Mouse (Mus musculus) myocyte (in vitro differentiated cells): Measurements from ENCODE around the gene Ankrd34b. TPM values are rescaled to one million over a fixed set of nuclear protein-coding genes. Genes with fewer than 3 reads are reported as not detected.

ENCODE experiments used
- H3K27me3 ChIP-seq: one replicate; pipeline ENCODE4 v1.6.1; 2011; ENCODE audit not compliant: control insufficient read depth, insufficient read depth, insufficient read length
- H3K36me3 ChIP-seq: one replicate; pipeline ENCODE4 v1.6.1; 2011; ENCODE audit not compliant: control insufficient read depth, insufficient read depth
- H3K4me2 ChIP-seq: one replicate; pipeline ENCODE4 v1.6.1; 2011; ENCODE audit warnings: low read depth, control low read depth
- H3K4me3 ChIP-seq: one replicate; pipeline ENCODE4 v1.5.1; 2011; ENCODE audit warnings: mild to moderate bottlenecking, control low read depth, moderate library complexity
- H3K79me2 ChIP-seq: one replicate; pipeline ENCODE4 v1.6.1; 2011; ENCODE audit not compliant: control insufficient read depth, insufficient read depth
- H3ac ChIP-seq: one replicate; pipeline ENCODE4 v1.6.1; 2011; ENCODE audit not compliant: control insufficient read depth, insufficient read length
- CEBPB ChIP-seq: IDR thresholded peaks from 2 replicates; pipeline ENCODE4 v1.6.1; 2011; ENCODE audit warnings: mild to moderate bottlenecking, moderate library complexity; ENCODE audit not compliant: poor library complexity, insufficient read depth, severe bottlenecking
- E2F4 ChIP-seq: IDR thresholded peaks from one replicate; pipeline ENCODE4 v1.6.1; 2011; ENCODE audit warnings: mild to moderate bottlenecking, control low read depth, moderate library complexity; ENCODE audit not compliant: insufficient read depth
- MAX ChIP-seq: IDR thresholded peaks from one replicate; pipeline ENCODE4 v1.6.1; 2011; ENCODE audit warnings: low read depth, mild to moderate bottlenecking, control low read depth
- MYOD1 ChIP-seq, 3 experiments: IDR thresholded peaks; one replicate each; pipeline ENCODE4 v1.6.1; 2011; ENCODE audit warnings: control low read depth in 2 of 3, low read depth in 2 of 3, mild to moderate bottlenecking in 2 of 3, moderate library complexity in 1 of 3; ENCODE audit not compliant: insufficient read length in 2 of 3, control insufficient read depth in 1 of 3
- MYOG ChIP-seq, 3 experiments: IDR thresholded peaks; one replicate each; pipeline ENCODE4 v1.6.1; 2011; ENCODE audit warnings: control low read depth in 2 of 3, low read depth in 2 of 3, mild to moderate bottlenecking in 2 of 3; ENCODE audit not compliant: insufficient read length in 2 of 3, control insufficient read depth in 1 of 3, insufficient read depth in 1 of 3
- POLR2A ChIP-seq: IDR thresholded peaks from one replicate; pipeline ENCODE4 v1.6.1; 2011; ENCODE audit warnings: low read depth, mild to moderate bottlenecking, control low read depth, moderate library complexity; ENCODE audit not compliant: insufficient read length
- POLR2AphosphoS2 ChIP-seq: IDR thresholded peaks from one replicate; pipeline ENCODE4 v1.6.1; 2011; ENCODE audit warnings: low read depth, control low read depth; ENCODE audit not compliant: insufficient read length
- REST ChIP-seq: IDR thresholded peaks from one replicate; pipeline ENCODE4 v1.6.1; 2011; ENCODE audit warnings: mild to moderate bottlenecking, control low read depth, moderate library complexity; ENCODE audit not compliant: insufficient read depth, insufficient read length
- SRF ChIP-seq: IDR thresholded peaks from one replicate; pipeline ENCODE4 v1.6.1; 2011; ENCODE audit warnings: low read depth; ENCODE audit not compliant: control insufficient read depth, insufficient read length
- TCF12 ChIP-seq: IDR thresholded peaks from one replicate; pipeline ENCODE4 v1.6.1; 2011; ENCODE audit warnings: mild to moderate bottlenecking, control low read depth; ENCODE audit not compliant: poor library complexity, insufficient read depth, severe bottlenecking
- TCF3 ChIP-seq: IDR thresholded peaks from one replicate; pipeline ENCODE4 v1.6.1; 2011; ENCODE audit warnings: low read depth, control low read depth; ENCODE audit not compliant: insufficient read length
- USF1 ChIP-seq: IDR thresholded peaks from one replicate; pipeline ENCODE4 v1.6.1; 2011; ENCODE audit warnings: low read depth, mild to moderate bottlenecking, control low read depth, moderate library complexity
- polyA plus RNA-seq: library from polyadenylated mRNA; unstranded; fragments of >200 nt; fragmentation: generic; extraction: Trizol; gene quantifications from one replicate; pipeline ENCODE4 v1.2.1, GENCODE M21; 2012; ENCODE audit warnings: missing spikeins

Gene Ankrd34b
- polyA plus RNA-seq, 1 experiment: not detected

DNA sequence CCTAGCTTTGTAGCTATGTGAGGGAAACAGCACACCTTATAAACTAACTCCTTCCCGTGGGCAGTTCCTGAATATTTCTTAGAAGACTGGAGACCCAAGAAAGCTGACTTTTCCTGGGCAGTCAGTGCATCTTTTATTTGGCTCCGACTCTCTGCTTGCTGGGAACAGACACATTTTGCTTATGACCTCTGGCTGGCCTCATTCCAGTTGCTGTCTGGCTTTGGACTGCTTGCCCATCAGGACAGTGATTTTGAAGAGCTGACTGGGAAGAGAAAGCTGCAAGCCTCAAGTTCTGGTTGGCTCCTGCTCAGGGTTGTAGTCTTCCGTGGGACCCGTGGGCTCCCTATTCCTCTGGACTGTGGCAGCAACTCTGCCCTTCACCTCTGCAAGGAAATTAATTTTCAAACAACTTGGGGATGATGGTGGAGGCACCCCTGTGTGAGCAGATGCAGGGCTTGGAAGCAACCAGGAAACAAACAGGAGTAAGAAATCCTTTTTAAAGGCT, 1.7 kb downstream of the Ankrd34b start:
- Histone ChIP-seq H3K4me3 (no peak overlapping the region), H3K36me3 (no peaks in the 10 kb centered on the region), H3K27me3 (peaks cover 24% of the 10 kb centered on the region), H3ac (no peak overlapping the region), H3K4me2 (no peak overlapping the region), H3K79me2 (no peaks in the 10 kb centered on the region)
- TF ChIP-seq TCF12 (no peak), MYOD1 (IDR thresholded peaks at IDR 0.05; ENCODE audit: control insufficient read depth in 1 of 3, insufficient read length in 2 of 3, low read depth in 2 of 3) (no peak), POLR2AphosphoS2 (no peak), TCF3 (no peak), MYOG (IDR thresholded peaks at IDR 0.05; ENCODE audit: control insufficient read depth in 1 of 3, insufficient read depth in 1 of 3, insufficient read length in 2 of 3, low read depth in 2 of 3) (no peak), E2F4 (no peak), MAX (no peak), POLR2A (no peak), CEBPB (no peak), SRF (no peak)

DNA sequence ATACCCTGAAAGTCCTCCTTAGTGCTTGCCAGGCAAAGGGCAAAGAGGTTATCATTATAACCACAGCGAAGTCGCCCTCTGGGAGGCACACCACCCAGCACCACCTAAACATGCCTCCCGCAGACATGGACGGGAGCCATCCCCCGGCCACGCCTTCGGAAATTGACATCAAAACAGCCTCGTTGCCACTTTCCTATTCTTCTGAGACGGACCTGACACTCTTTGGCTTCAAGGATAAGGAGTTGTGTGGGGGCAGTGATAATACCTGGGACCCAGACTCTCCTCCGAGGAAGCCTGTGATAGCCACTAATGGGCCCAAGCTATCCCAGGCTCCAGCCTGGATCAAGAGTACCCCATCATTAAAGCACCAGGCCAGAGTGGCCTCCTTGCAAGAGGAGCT, 13.0 kb downstream of the Ankrd34b start:
- Histone ChIP-seq H3K27me3 (peaks cover 12% of the 10 kb centered on the region), H3K79me2 (no peaks in the 10 kb centered on the region), H3K4me3 (no peak overlapping the region), H3K36me3 (no peaks in the 10 kb centered on the region), H3K4me2 (no peak overlapping the region), H3ac (no peak overlapping the region)
- TF ChIP-seq MAX (no peak), POLR2A (no peak), SRF (no peak), CEBPB (no peak), MYOG (IDR thresholded peaks at IDR 0.05; ENCODE audit: control insufficient read depth in 1 of 3, insufficient read depth in 1 of 3, insufficient read length in 2 of 3, low read depth in 2 of 3) (no peak), E2F4 (no peak), MYOD1 (IDR thresholded peaks at IDR 0.05; ENCODE audit: control insufficient read depth in 1 of 3, insufficient read length in 2 of 3, low read depth in 2 of 3) (no peak), POLR2AphosphoS2 (no peak), TCF3 (no peak), REST (no peak)

DNA sequence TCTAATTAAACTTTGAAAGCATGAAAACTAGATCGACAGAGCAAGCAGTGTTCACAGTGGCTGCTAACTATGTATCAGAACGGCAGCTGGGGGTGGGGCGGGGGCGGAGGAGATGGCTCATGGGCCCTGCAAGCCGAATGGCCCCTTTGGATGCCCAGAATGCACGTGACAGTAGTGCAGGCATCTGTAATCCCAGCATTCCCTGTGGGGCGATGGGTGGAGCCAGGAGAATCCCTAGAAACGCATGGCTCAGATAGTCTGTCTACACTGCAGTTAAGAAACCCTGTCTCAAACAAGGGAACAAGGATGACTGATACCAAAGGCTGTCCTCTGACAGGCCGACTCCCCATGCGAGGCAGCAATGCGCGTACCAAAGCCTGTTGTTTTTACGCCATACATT, 14.6 kb downstream of the Ankrd34b start:
- Histone ChIP-seq H3K4me3 (no peak overlapping the region), H3K79me2 (no peaks in the 10 kb centered on the region), H3K36me3 (no peaks in the 10 kb centered on the region), H3K4me2 (no peak overlapping the region), H3ac (no peak overlapping the region), H3K27me3 (peaks cover 6% of the 10 kb centered on the region)
- TF ChIP-seq POLR2AphosphoS2: no peak
- TF ChIP-seq REST: no peak
- no peak for TF ChIP-seq MYOD1 (IDR thresholded peaks at IDR 0.05; ENCODE audit: control insufficient read depth in 1 of 3, insufficient read length in 2 of 3, low read depth in 2 of 3)
- TF ChIP-seq CEBPB: no peak
- no peak for TF ChIP-seq TCF12
- TF ChIP-seq SRF: no peak
- no peak for TF ChIP-seq USF1
- TF ChIP-seq E2F4: no peak
- TF ChIP-seq MYOG (IDR thresholded peaks at IDR 0.05; ENCODE audit: control insufficient read depth in 1 of 3, insufficient read depth in 1 of 3, insufficient read length in 2 of 3, low read depth in 2 of 3): no peak
- TF ChIP-seq TCF3: no peak
- no peak for TF ChIP-seq MAX
- no peak for TF ChIP-seq POLR2A

DNA sequence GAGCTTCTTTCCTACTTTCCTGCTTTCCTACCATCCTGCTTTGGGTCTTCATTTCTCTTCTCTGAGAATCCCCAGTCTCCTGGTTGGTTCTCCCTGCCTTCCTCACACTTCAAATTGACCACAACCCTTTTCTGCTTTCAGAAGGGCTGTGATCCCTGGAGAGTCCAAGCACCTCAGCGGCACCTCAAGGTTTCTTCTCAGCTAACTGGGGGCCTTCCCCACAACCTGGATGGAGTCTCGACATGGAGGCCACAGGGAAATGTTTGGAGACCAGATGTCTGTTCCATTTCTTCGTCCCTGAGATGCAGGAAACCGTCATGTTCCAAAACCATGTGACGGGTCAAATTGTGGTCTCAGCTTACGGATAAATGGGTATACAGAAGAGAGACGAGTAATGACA, 21.2 kb downstream of the Ankrd34b start:
- Histone ChIP-seq H3K4me2 (no peak overlapping the region), H3K36me3 (no peaks in the 10 kb centered on the region), H3ac (no peak overlapping the region), H3K27me3 (peaks cover 3% of the 10 kb centered on the region), H3K4me3 (no peak overlapping the region), H3K79me2 (no peaks in the 10 kb centered on the region)
- TF ChIP-seq SRF: no peak
- TF ChIP-seq POLR2AphosphoS2: no peak
- TF ChIP-seq TCF12: no peak
- TF ChIP-seq REST: no peak
- no peak for TF ChIP-seq CEBPB
- no peak for TF ChIP-seq E2F4
- no peak for TF ChIP-seq MAX
- no peak for TF ChIP-seq USF1
- no peak for TF ChIP-seq TCF3
- TF ChIP-seq MYOD1 (IDR thresholded peaks at IDR 0.05; ENCODE audit: control insufficient read depth in 1 of 3, insufficient read length in 2 of 3, low read depth in 2 of 3): no peak
- no peak for TF ChIP-seq MYOG (IDR thresholded peaks at IDR 0.05; ENCODE audit: control insufficient read depth in 1 of 3, insufficient read depth in 1 of 3, insufficient read length in 2 of 3, low read depth in 2 of 3)
- TF ChIP-seq POLR2A: no peak

DNA sequence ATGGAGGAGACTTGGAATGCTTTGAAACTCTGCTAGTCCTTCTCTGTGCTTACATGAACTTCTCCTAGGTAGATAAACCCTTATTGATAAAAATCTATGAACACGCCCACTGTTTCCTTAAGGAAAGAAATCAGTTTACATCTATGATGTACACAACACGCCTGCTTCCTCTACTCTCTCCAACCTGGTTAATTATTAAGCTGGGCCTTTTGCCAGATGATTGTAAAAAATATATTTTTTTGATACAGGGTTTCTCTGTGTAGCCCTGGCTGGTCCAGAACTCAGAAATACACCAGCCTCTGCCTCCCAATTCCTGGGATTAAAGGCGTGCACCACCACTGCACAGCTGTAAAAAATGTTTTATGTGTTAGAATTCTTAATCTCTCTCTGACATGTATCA, 39.0 kb downstream of the Ankrd34b start:
- Histone ChIP-seq H3K4me3 (no peak overlapping the region), H3K36me3 (no peaks in the 10 kb centered on the region), H3K27me3 (no peaks in the 10 kb centered on the region), H3ac (no peak overlapping the region), H3K4me2 (no peak overlapping the region), H3K79me2 (no peaks in the 10 kb centered on the region)
- TF ChIP-seq TCF3: no peak
- no peak for TF ChIP-seq E2F4
- no peak for TF ChIP-seq SRF
- TF ChIP-seq CEBPB: no peak
- no peak for TF ChIP-seq REST
- no peak for TF ChIP-seq POLR2AphosphoS2
- no peak for TF ChIP-seq MYOD1 (IDR thresholded peaks at IDR 0.05; ENCODE audit: control insufficient read depth in 1 of 3, insufficient read length in 2 of 3, low read depth in 2 of 3)
- no peak for TF ChIP-seq MYOG (IDR thresholded peaks at IDR 0.05; ENCODE audit: control insufficient read depth in 1 of 3, insufficient read depth in 1 of 3, insufficient read length in 2 of 3, low read depth in 2 of 3)
- TF ChIP-seq MAX: no peak
- TF ChIP-seq TCF12: no peak
- TF ChIP-seq POLR2A: no peak
